Mouse (Mus musculus) megakaryocyte-erythroid progenitor cell, adult 5 weeks (primary cell): ENCODE measurements around the gene Olfr331. TPM values are rescaled to one million over a fixed set of nuclear protein-coding genes. Genes with fewer than 3 reads are reported as not detected.

Experiments used
- polyA plus RNA-seq: library from polyadenylated mRNA; stranded (reverse); fragments of >175 nt; gene quantifications from 2 replicates; pipeline ENCODE4 v1.2.3, GENCODE M21; 2012

Olfr331 gene
- not detected in 2 replicates for polyA plus RNA-seq

DNA sequence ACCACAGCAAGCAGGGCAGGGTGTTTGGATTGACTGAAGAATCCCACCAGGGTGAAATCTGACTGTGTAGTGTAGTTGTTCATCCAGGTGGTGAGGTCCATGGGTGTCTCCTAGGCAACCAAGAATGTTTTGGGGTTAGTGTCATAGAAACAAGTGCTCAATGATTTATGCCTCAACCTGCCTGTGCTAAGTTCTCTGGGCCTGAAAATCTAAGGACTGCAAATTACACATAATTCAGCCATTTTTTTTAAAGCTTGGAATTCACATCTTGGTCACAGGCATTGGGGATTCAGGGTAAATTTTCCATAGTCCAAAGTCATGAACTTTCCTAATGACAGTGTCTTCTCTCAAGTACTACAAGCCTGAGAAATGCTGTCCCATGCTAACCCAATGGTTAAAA, at the start of gene Olfr331:
TSS of gene Olfr331 (minus strand) at position 101 of the 400 bp plus-strand sequence.

DNA sequence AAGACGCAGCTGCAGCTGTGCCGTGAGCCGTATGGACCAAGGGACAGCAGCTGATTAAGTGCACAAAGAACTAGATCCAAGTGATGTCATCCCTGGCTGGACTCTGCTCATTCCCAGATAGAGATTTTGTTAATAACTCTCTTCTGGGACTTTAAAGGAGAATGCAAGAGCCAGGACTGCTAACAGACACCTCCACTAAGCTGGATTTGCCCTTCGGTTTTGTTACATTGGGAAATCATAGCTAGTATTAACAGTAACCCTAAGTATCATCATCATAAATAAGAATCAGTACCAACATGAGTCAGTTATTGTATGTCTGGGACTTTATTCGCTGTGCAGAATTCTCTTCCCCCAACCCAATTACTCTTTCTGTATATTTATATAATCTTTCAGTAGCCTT, 44.0 kb upstream of the Olfr331 start, which contains the start of gene Olfr329-ps:
TSS of gene Olfr329-ps (minus strand) at position 101 of the 400 bp plus-strand sequence.

DNA sequence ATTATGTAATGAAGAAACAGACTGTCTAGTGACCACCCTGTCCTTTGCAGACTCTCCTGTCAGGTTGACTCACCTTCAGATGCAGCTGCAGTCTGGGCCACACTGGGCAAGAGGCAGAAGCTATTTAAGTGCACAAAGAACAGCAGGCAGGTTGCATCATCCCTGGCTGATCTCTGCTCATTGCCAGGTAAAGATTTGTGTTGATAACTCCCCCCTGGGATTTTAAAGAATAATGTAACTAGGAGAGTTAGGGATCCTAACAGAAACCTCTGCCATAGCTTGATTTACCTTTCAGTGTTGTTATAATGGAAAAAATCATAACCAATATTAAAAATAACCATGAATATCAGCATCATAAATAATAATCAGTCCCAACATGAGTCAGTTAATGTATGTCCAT, 32.4 kb upstream of the Olfr331 start, which contains the start of gene Olfr330:
TSS of gene Olfr330 (minus strand) at position 101 of the 400 bp plus-strand sequence.

DNA sequence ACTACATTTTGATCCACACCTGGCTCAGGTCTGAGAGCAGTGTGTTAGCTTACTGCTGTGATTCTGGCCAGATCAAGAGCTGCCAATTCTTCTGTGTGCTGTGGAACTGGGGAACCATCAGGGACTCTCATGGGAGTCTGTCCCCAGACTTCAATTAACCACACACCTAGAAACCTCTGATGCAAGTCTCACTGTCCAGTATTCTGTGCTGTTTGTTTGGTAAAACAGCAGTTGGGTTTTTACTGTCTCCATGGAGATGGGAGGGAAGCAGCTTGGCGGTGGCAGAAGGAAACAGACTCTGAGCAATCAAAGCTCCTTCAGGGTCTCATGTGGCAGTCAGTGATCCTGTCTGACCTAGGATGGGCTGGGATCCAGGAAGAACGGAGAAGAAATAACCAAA, 9.9 kb downstream of the Olfr331 start, which contains the start of gene Olfr332:
TSS of gene Olfr332 (minus strand) at position 101 of the 400 bp plus-strand sequence.

DNA sequence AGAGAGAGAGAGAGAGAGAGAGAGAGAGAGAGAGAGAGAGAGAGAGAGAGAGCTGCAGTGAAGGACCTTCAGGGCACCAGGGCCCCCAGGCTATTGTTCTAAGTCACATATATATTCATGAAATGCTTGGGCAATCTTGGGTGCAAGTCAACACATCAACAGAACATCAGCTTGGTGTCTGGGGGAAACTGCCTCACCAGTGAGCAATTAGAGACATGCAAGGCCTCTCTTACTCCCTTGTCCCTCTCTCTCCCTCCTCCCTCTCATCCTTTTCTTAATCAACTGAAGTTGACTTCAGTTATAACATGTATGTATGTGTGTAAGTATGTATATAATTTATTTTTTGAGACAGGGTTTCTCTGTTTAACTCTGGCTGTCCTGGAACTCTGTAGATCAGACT, 40.2 kb downstream of the Olfr331 start, which contains the start of gene Olfr30:
TSS of gene Olfr30 (minus strand) at position 101 of the 400 bp plus-strand sequence.

DNA sequence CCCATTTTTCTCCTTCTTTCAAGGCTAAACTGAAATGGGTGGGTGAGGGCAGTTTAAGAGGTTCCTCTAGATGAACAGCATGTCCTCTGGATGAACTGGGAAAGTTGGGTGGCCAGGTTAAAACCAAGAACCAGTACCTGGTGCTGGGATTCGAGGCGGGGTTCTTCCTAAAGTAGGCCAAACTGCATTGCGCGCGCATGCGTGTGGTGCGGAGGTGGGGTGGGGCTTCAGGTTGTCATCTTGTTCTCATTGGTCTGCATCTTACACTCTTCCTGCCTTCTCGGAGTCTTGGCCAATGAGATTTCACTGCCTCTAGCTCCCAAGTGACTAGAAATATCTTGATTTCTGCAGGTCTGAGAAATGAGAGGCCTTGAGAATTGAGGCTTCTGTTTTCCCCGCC, 49.6 kb downstream of the Olfr331 start, which contains the start of gene Lypd9:
TSS of gene Lypd9 (minus strand) at position 165 of the 400 bp plus-strand sequence.

Other genes with a start within 250 kb of the Olfr331 start
- 1.3 and 1.8 TPM in 2 replicates for gene 4930438A08Rik, start 227.8 kb downstream of the Olfr331 start, polyA plus RNA-seq
- 21.9 and 27.0 TPM in 2 replicates for gene Zfp692, start 195.5 kb downstream of the Olfr331 start, polyA plus RNA-seq
- gene Zfp672, start 172.2 kb downstream of the Olfr331 start, polyA plus RNA-seq = 7.8 and 11.3 TPM in 2 replicates
- 18.6 and 19.5 TPM in 2 replicates for gene Sh3bp5l, start 171.8 kb downstream of the Olfr331 start, polyA plus RNA-seq
- gene Lypd8, start 123.5 kb downstream of the Olfr331 start, polyA plus RNA-seq = not detected in 2 replicates
- gene 1810065E05Rik, start 81.5 kb downstream of the Olfr331 start, polyA plus RNA-seq = not detected in 2 replicates
- gene Gm12253, start 70.0 kb downstream of the Olfr331 start, polyA plus RNA-seq = not detected in 2 replicates
- gene Lypd9, start 49.6 kb downstream of the Olfr331 start, polyA plus RNA-seq = not detected in 2 replicates
- not detected in 2 replicates for gene Olfr30, start 40.3 kb downstream of the Olfr331 start, polyA plus RNA-seq
- not detected in 2 replicates for gene Olfr332, start 10.0 kb downstream of the Olfr331 start, polyA plus RNA-seq
- not detected in 2 replicates for gene Olfr330, start 32.3 kb upstream of the Olfr331 start, polyA plus RNA-seq
- gene Olfr329-ps, start 43.9 kb upstream of the Olfr331 start, polyA plus RNA-seq = not detected in 2 replicates
- gene Olfr328, start 53.1 kb upstream of the Olfr331 start, polyA plus RNA-seq = not detected in 2 replicates
- not detected in 2 replicates for gene Olfr224, start 68.0 kb upstream of the Olfr331 start, polyA plus RNA-seq
- not detected in 2 replicates for gene Olfr325, start 75.2 kb upstream of the Olfr331 start, polyA plus RNA-seq
- not detected in 2 replicates for gene Olfr324, start 92.5 kb upstream of the Olfr331 start, polyA plus RNA-seq
- not detected in 2 replicates for gene 2210407C18Rik, start 113.5 kb upstream of the Olfr331 start, polyA plus RNA-seq
- gene Olfr323, start 127.9 kb upstream of the Olfr331 start, polyA plus RNA-seq = not detected in 2 replicates
- 5.2 and 7.9 TPM in 2 replicates for gene Trim58, start 137.9 kb upstream of the Olfr331 start, polyA plus RNA-seq
- gene Olfr322, start 156.2 kb upstream of the Olfr331 start, polyA plus RNA-seq = 0.14 TPM in 1 of 2 replicates, not detected in the other
- not detected in 2 replicates for gene Olfr320, start 178.5 kb upstream of the Olfr331 start, polyA plus RNA-seq
- not detected in 2 replicates for gene Olfr319, start 196.6 kb upstream of the Olfr331 start, polyA plus RNA-seq
- gene Olfr318, start 221.4 kb upstream of the Olfr331 start, polyA plus RNA-seq = 0.05 and 0.06 TPM in 2 replicates
- gene Olfr317, start 236.6 kb upstream of the Olfr331 start, polyA plus RNA-seq = not detected in 2 replicates